Mouse (Mus musculus) stomach, postnatal 0 days (tissue): Measurements from ENCODE around the gene Rplp2. TPM values are rescaled to one million over a fixed set of nuclear protein-coding genes. Genes with fewer than 3 reads are reported as not detected.

Source experiments
- ATAC-seq: fragments of 200-750 bp; cut with Nextera tagmentation; 2 replicates; pipeline ENCODE4 v1.8.0; 2017; ENCODE audit not compliant: low FRiP score, low TSS enrichment
- DNase-seq: peaks from one replicate; pipeline ENCODE4 v3.0.0-alpha.2; 2016; ENCODE audit warnings: low spot score
- H3K27ac ChIP-seq: fragments of 300-500 bp; sonication (generic); replicated peaks from 2 replicates; pipeline ENCODE4 v1.5.1; 2014; ENCODE audit warnings: mild to moderate bottlenecking, control low read depth
- H3K27me3 ChIP-seq: fragments of 300-500 bp; sonication (generic); 2 replicates; pipeline ENCODE4 v1.6.1; 2014; ENCODE audit warnings: low read length; ENCODE audit not compliant: control insufficient read depth, insufficient read depth
- H3K36me3 ChIP-seq: fragments of 300-500 bp; sonication (generic); 2 replicates; pipeline ENCODE4 v1.6.1; 2014; ENCODE audit warnings: low read length, mixed read lengths; ENCODE audit not compliant: control insufficient read depth, insufficient read depth
- H3K4me1 ChIP-seq: fragments of 300-500 bp; sonication (generic); replicated peaks from 2 replicates; pipeline ENCODE4 v1.6.1; 2014; ENCODE audit warnings: antibody characterized with exemption; ENCODE audit not compliant: control insufficient read depth, insufficient read depth
- H3K4me2 ChIP-seq: fragments of 300-500 bp; sonication (generic); replicated peaks from 2 replicates; pipeline ENCODE4 v1.6.1; 2014; ENCODE audit warnings: low read depth, mild to moderate bottlenecking, control low read depth, moderate library complexity
- H3K4me3 ChIP-seq: fragments of 300-500 bp; sonication (generic); 2 replicates; pipeline ENCODE4 v1.5.1; 2014; ENCODE audit warnings: low read depth, low read length, control low read depth
- H3K9ac ChIP-seq: fragments of 300-500 bp; sonication (generic); 2 replicates; pipeline ENCODE4 v1.6.1; 2014; ENCODE audit warnings: mild to moderate bottlenecking, low read length, control low read depth, mixed read lengths
- H3K9me3 ChIP-seq: fragments of 300-500 bp; sonication (generic); 2 replicates; pipeline ENCODE4 v1.6.1; 2016; ENCODE audit warnings: low read length; ENCODE audit not compliant: control insufficient read depth
- CTCF ChIP-seq: IDR thresholded peaks from 2 replicates; pipeline ENCODE4 v1.5.1; 2016; ENCODE audit warnings: antibody characterized with exemption, low read depth, mild to moderate bottlenecking, moderate library complexity
- EP300 ChIP-seq: optimal IDR thresholded peaks from 2 replicates; pipeline ENCODE3; 2016; ENCODE audit warnings: antibody characterized with exemption
- WGBS: fragments of 180-500 bp; shearing (Covaris S2); extraction: QIAGEN DNeasy Blood & Tissue Kit; methylation state at CpG from one replicate; pipeline ENCODE4 v1.1.7; 2014; 5-methylcytosine and 5-hydroxymethylcytosine counted together
- polyA plus RNA-seq: library from polyadenylated mRNA; unstranded; fragments of >200 nt; fragmentation: Nextera tagmentation; extraction: Ambion mirVana; gene quantifications from 2 replicates; pipeline ENCODE4 v1.2.1, GENCODE M21; 2015

The Rplp2 gene
- polyA plus RNA-seq, 1 experiment from 2014 or later, result 1,334 TPM

DNA sequence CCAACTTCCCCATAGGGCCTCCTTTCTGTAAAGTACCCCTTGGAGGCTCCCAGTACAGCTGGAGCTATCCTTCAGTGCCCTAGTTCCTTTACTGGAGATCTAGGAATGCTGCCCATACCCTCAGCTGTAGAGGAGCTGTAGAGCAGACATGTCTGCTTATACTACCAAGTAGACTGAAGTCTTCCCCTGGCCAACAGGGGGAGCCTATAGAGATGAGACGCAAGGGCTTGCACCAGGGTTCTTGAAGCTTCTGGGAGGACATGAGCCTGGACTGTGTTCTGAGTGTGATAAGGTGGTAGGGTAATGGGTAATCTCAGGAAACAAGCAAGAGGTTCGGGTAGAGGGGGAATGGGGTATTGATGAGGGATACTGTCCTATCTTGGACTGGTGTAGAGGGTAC, 44.0 kb downstream of the Rplp2 start:
- Histone ChIP-seq H3K9ac (no peak overlapping the region), H3K27me3 (no peaks in the 10 kb centered on the region), H3K9me3 (no peaks in the 10 kb centered on the region), H3K36me3 (peaks cover 9% of the 10 kb centered on the region), H3K27ac (no peak overlapping the region), H3K4me3 (no peak overlapping the region), H3K4me2 (no peak overlapping the region), H3K4me1 (no peaks in the 10 kb centered on the region)
- DNase-seq (no peak), ATAC-seq (no peak)
- peak; percentile 53 for TF ChIP-seq CTCF
- no peak for TF ChIP-seq EP300
- WGBS, result 79% methylated on average over 2 of the region's 2 CpGs

- ATAC-seq, result no peak
- no peaks in the 10 kb centered on the region for H3K27me3 ChIP-seq
- 90% methylated on average over 5 of the region's 5 CpGs for WGBS
- H3K27ac ChIP-seq, result no peak overlapping the region
- no peak overlapping the region for H3K9ac ChIP-seq
- H3K36me3 ChIP-seq, result peaks cover 9% of the 10 kb centered on the region
- H3K4me2 ChIP-seq, result no peak overlapping the region
- H3K4me1 ChIP-seq, result no peaks in the 10 kb centered on the region
- no peak for DNase-seq
- TF ChIP-seq EP300 (no peak), CTCF (no peak)
- no peaks in the 10 kb centered on the region for H3K9me3 ChIP-seq
- H3K4me3 ChIP-seq, result no peak overlapping the region
These were observed 45.6 kb downstream of the Rplp2 start for GRCm38 (mm10) chr7:141492738-141493137.

DNA sequence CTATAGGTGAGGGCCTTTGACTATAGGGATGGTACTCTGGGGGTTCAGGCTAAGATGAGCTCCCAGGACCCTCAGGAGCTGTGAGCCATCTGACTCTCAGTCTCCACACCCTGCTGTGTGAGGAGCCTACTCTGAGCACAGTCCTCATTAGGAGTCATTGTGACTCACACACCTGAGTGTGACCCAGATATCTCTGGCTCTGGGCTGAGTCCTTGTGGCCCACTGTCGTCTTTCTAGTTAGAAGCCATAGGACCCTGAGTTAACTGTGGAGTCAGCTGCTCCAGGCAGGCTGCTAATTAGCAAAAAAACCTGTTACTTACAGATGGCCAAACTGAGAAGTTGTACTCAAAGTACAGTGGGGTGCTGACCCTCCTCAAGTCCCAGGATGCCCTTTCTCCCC, 46.6 kb downstream of the Rplp2 start:
- DNase-seq (no peak), ATAC-seq (no peak)
- TF ChIP-seq EP300, result no peak
- no peak for TF ChIP-seq CTCF
- no peaks in the 10 kb centered on the region for H3K27me3 ChIP-seq
- no peaks in the 10 kb centered on the region for H3K4me1 ChIP-seq
- H3K9ac ChIP-seq, result no peak overlapping the region
- H3K9me3 ChIP-seq, result no peaks in the 10 kb centered on the region
- H3K4me2 ChIP-seq, result no peak overlapping the region
- H3K27ac ChIP-seq, result no peak overlapping the region
- WGBS, result 78% methylated on average over 1 of the region's 1 CpGs
- H3K36me3 ChIP-seq, result peaks cover 9% of the 10 kb centered on the region
- no peak overlapping the region for H3K4me3 ChIP-seq

DNA sequence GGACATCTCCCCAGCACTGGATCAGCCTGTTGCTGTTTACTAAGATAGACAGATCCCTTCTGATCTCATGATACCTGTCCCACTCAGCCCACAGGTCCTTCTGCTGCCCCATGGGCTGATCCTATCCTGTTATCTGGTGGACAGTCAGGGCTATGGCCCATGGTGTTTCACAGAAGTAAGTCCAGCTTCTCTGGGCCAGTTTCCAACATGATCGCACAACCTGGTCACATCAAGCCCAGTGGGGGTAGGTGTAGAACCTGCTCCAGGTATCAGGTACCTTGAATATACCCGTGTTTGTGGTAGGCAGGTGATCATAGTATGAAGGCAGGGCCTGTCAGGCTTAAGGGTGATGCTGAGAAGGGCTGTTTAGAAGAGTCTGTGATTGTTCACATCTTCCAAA, 48.2 kb downstream of the Rplp2 start:
- Histone ChIP-seq H3K9ac (no peak overlapping the region), H3K36me3 (peaks cover 11% of the 10 kb centered on the region), H3K4me1 (no peaks in the 10 kb centered on the region), H3K4me2 (no peak overlapping the region), H3K4me3 (no peak overlapping the region), H3K27ac (no peak overlapping the region), H3K27me3 (no peaks in the 10 kb centered on the region), H3K9me3 (no peaks in the 10 kb centered on the region)
- TF ChIP-seq CTCF, result no peak
- ATAC-seq, result no peak
- 92% methylated on average over 2 of the region's 2 CpGs for WGBS
- DNase-seq, result no peak

DNA sequence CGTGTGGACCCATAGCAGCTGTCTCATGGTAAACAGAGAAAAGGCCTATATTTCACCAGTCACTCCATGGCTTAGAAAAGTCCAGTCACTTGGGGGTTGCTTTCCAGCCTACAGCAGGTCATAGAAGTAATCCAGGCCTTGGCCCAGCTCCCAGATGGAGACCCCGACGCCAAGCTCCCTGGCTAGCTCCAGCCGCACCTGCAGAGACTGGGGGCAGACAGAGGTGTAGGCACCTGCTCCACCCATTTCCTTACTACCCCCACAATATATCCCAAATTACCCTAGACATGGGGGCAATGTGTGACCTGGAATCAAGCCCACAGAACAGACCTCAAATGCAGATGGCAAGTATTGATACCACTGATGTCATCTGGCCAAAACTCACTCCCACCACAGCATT, 48.8 kb downstream of the Rplp2 start:
- no peak for ATAC-seq
- WGBS, result 71% methylated on average over 4 of the region's 4 CpGs
- no peak overlapping the region for H3K4me3 ChIP-seq
- H3K27me3 ChIP-seq, result no peaks in the 10 kb centered on the region
- peaks cover 11% of the 10 kb centered on the region for H3K36me3 ChIP-seq
- no peak overlapping the region for H3K27ac ChIP-seq
- TF ChIP-seq EP300 (no peak), CTCF (no peak)
- H3K9ac ChIP-seq, result no peak overlapping the region
- H3K9me3 ChIP-seq, result no peaks in the 10 kb centered on the region
- H3K4me1 ChIP-seq, result no peaks in the 10 kb centered on the region
- H3K4me2 ChIP-seq, result no peak overlapping the region
- no peak for DNase-seq

DNA sequence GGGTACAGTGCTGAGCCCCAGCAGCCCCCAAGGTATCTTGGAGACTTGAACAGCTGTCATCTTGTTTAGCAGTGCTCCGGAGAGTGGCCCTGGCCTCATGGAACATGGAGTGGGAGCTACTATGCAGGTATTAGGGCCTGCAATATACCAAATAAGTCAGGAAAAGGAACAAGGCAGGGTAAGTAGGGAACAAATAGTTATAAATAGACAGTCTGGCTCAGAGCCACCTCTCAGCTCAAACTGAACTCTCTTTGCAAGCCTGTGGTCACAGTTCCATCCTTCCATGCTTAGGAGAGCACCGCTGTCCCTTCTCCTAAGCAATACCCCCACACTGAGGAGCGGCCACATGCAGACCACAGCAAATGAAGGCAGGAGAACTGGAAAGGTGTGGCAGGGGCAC, 50.4 kb downstream of the Rplp2 start:
- Histone ChIP-seq H3K9ac (no peak overlapping the region), H3K4me2 (no peak overlapping the region), H3K27me3 (no peaks in the 10 kb centered on the region), H3K4me3 (no peak overlapping the region), H3K4me1 (no peaks in the 10 kb centered on the region), H3K36me3 (peaks cover 10% of the 10 kb centered on the region; the same call in 1 of the 2 replicates), H3K9me3 (no peaks in the 10 kb centered on the region), H3K27ac (no peak overlapping the region)
- TF ChIP-seq CTCF (no peak), EP300 (no peak)
- WGBS, result 73% methylated on average over 3 of the region's 3 CpGs
- DNase-seq, result no peak
- ATAC-seq, result no peak

Other genes starting within 250 kb of the Rplp2 start
- gene Lmntd2, start 233.3 kb upstream of the Rplp2 start, polyA plus RNA-seq, result 2.7 and 3.6 TPM in 2 replicates
- 84.2 and 105 TPM in 2 replicates for gene Rassf7, start 231.5 kb upstream of the Rplp2 start, polyA plus RNA-seq
- 19.1 and 19.9 TPM in 2 replicates for gene Phrf1, start 218.6 kb upstream of the Rplp2 start, polyA plus RNA-seq
- 11.3 and 12.2 TPM in 2 replicates for gene Irf7, start 180.9 kb upstream of the Rplp2 start, polyA plus RNA-seq
- 1.2 and 2.0 TPM in 2 replicates for gene Cdhr5, start 170.6 kb upstream of the Rplp2 start, polyA plus RNA-seq
- gene Sct, start 168.2 kb upstream of the Rplp2 start, polyA plus RNA-seq, result 2.2 and 2.4 TPM in 2 replicates
- gene Drd4, start 155.4 kb upstream of the Rplp2 start, polyA plus RNA-seq, result 0.06 and 0.16 TPM in 2 replicates
- 37.6 and 40.1 TPM in 2 replicates for gene Deaf1, start 119.7 kb upstream of the Rplp2 start, polyA plus RNA-seq
- gene Tmem80, start 119.6 kb upstream of the Rplp2 start, polyA plus RNA-seq, result 18.6 and 19.7 TPM in 2 replicates
- gene Eps8l2, start 108.5 kb upstream of the Rplp2 start, polyA plus RNA-seq, result 86.1 and 96.5 TPM in 2 replicates
- 459 and 468 TPM in 2 replicates for gene Taldo1, start 55.2 kb upstream of the Rplp2 start, polyA plus RNA-seq
- 30.8 and 33.8 TPM in 2 replicates for gene Gatd1, start 33.2 kb upstream of the Rplp2 start, polyA plus RNA-seq
- 2.0 and 2.5 TPM in 2 replicates for gene Cend1, start 17.9 kb upstream of the Rplp2 start, polyA plus RNA-seq
- 17.2 and 17.6 TPM in 2 replicates for gene Slc25a22, start 9.5 kb upstream of the Rplp2 start, polyA plus RNA-seq
- gene Pidd1, start 3.3 kb upstream of the Rplp2 start, polyA plus RNA-seq, result 1.8 and 2.0 TPM in 2 replicates
- 82.1 and 88.0 TPM in 2 replicates for gene Pnpla2, start 7.8 kb downstream of the Rplp2 start, polyA plus RNA-seq
- gene Cracr2b, start 13.7 kb downstream of the Rplp2 start, polyA plus RNA-seq, result 20.8 and 23.5 TPM in 2 replicates
- 22.6 and 27.5 TPM in 2 replicates for gene Cd151, start 20.0 kb downstream of the Rplp2 start, polyA plus RNA-seq
- 53.4 and 60.2 TPM in 2 replicates for gene Polr2l, start 27.8 kb downstream of the Rplp2 start, polyA plus RNA-seq
- gene Tspan4, start 27.9 kb downstream of the Rplp2 start, polyA plus RNA-seq, result 56.9 and 58.7 TPM in 2 replicates
- 20.8 and 22.6 TPM in 2 replicates for gene Chid1, start 92.5 kb downstream of the Rplp2 start, polyA plus RNA-seq
- gene Ap2a2, start 114.8 kb downstream of the Rplp2 start, polyA plus RNA-seq, result 30.8 and 33.0 TPM in 2 replicates
- gene Muc6, start 207.9 kb downstream of the Rplp2 start, polyA plus RNA-seq, result 11.3 and 13.6 TPM in 2 replicates
- gene Muc2, start 243.0 kb downstream of the Rplp2 start, polyA plus RNA-seq, result 0.23 and 0.40 TPM in 2 replicates